Mouse (Mus musculus) G1E (cell line): ENCODE measurements around the gene Scfd2. TPM values are rescaled to one million over a fixed set of nuclear protein-coding genes. Genes with fewer than 3 reads are reported as not detected.

Experiments
- ATAC-seq: 2 replicates; pipeline ENCODE4 v1.8.0; 2016; ENCODE audit warnings: mild to moderate bottlenecking; ENCODE audit not compliant: insufficient number of reproducible peaks, poor library complexity, low FRiP score, severe bottlenecking; ENCODE audit errors: extremely low read depth
- DNase-seq: peaks from one replicate; pipeline ENCODE4 v3.0.0; 2012; ENCODE audit warnings: low spot score
- H3K27me3 ChIP-seq: 2 replicates; pipeline ENCODE4 v1.6.1; 2012; ENCODE audit warnings: mild to moderate bottlenecking, low read length, inconsistent platforms; ENCODE audit not compliant: insufficient read depth
- H3K36me3 ChIP-seq: replicated peaks from 2 replicates; pipeline ENCODE3; 2012; ENCODE audit warnings: mild to moderate bottlenecking, inconsistent platforms
- H3K4me1 ChIP-seq: 2 replicates; pipeline ENCODE4 v1.6.1; 2012; ENCODE audit warnings: low read depth, low read length, inconsistent platforms, mixed read lengths; ENCODE audit not compliant: insufficient read depth
- H3K4me3 ChIP-seq: 2 replicates; pipeline ENCODE4 v1.5.1; 2012; ENCODE audit warnings: low read depth, mild to moderate bottlenecking, inconsistent platforms, low read length, moderate library complexity, mixed read lengths
- H3K9me3 ChIP-seq: replicated peaks from 2 replicates; pipeline ENCODE4 v1.6.1; 2012; ENCODE audit warnings: inconsistent platforms
- CTCF ChIP-seq: IDR thresholded peaks from 2 replicates; pipeline ENCODE4 v1.5.1; 2012; ENCODE audit warnings: low read depth, low read length, inconsistent platforms, mixed read lengths
- GATA1 ChIP-seq: IDR thresholded peaks from 2 replicates; pipeline ENCODE4 v1.6.1; 2012; ENCODE audit warnings: borderline replicate concordance, low read length, inconsistent platforms, mixed read lengths
- GATA2 ChIP-seq: IDR thresholded peaks from 2 replicates; pipeline ENCODE4 v1.6.1; 2012; ENCODE audit warnings: low read depth, low read length, inconsistent platforms, borderline replicate concordance
- POLR2AphosphoS5 ChIP-seq: IDR thresholded peaks from 2 replicates; pipeline ENCODE4 v1.6.1; 2012; ENCODE audit warnings: low read depth, low read length, inconsistent platforms; ENCODE audit not compliant: insufficient replicate concordance
- TAL1 ChIP-seq: conservative IDR thresholded peaks from 2 replicates; pipeline ENCODE4 v1.6.1; 2012; ENCODE audit warnings: low read depth, low read length, inconsistent platforms, mixed read lengths
- polyA plus RNA-seq: library from polyadenylated mRNA; stranded (reverse); fragments of >175 nt; gene quantifications from 2 replicates; pipeline ENCODE4 v1.2.3, GENCODE M21; 2012
- total RNA-seq, 2 experiments: library from RNA; stranded (forward) in 1 of 2; stranded (reverse) in 1 of 2; fragments of 200-1000 nt in 1 of 2; fragments of >200 nt in 1 of 2; fragmentation: Nextera tagmentation in 1 of 2; gene quantifications; 2 replicates each; pipeline ENCODE4 v1.2.3; 2014 to 2017

Gene Scfd2
- total and polyA plus RNA-seq, 3 experiments = 5.1 to 12.3 (median 8.9) TPM

DNA sequence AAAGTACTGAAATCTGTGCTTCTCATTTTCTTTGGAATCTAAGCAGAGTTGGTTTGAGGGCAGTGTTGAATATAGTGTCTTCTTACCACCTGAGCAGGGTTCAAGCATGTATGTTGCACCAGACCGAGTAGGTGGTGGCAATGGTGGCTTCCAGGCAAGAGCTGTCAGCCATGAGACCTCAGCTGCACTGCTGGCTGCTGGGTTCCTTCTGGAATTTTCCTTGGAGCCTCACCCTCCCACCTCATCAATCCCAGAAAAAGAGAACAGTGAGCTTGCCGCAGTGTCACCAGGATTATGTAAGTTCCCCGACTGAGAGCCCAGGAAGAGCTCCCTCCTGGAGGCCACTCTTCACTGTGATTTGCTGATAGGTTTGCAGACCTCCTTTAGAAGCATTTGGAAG, 324.4 kb downstream of the Scfd2 start:
- ATAC-seq (no peak), DNase-seq (no peak)
- TF ChIP-seq CTCF (no peak), GATA1 (no peak), GATA2 (no peak), TAL1 (no peak), POLR2AphosphoS5 (no peak)
- Histone ChIP-seq H3K27me3 (no peaks in the 10 kb centered on the region; the same call in 1 of the 2 replicates), H3K36me3 (peaks cover 3% of the 10 kb centered on the region), H3K9me3 (no peaks in the 10 kb centered on the region), H3K4me3 (no peak overlapping the region), H3K4me1 (no peaks in the 10 kb centered on the region)

DNA sequence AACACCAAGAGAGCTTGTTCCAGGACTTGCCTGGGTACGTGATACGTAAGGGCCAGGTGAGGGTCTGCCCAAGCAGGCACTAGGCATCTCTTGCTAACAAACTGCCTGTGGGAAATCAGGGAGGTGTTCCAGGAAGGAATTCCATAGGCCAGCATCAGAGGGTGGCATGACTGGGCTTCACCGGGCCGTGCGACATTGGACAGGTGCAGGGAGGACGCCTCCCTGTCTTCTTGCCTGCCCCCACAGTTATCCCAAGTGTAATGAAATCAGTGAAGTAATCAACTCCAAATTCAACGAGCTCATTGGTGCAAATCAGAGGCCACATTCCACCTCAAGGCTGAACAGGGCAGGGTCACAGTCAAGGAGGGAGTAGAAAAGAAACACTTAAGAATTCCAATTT, 324.9 kb downstream of the Scfd2 start:
- TF ChIP-seq CTCF = no peak
- TF ChIP-seq GATA2 = no peak
- TF ChIP-seq POLR2AphosphoS5 = no peak
- TF ChIP-seq GATA1 = no peak
- no peak for TF ChIP-seq TAL1
- peaks cover 3% of the 10 kb centered on the region for H3K36me3 ChIP-seq
- H3K9me3 ChIP-seq = no peaks in the 10 kb centered on the region
- H3K27me3 ChIP-seq = peaks cover 1% of the 10 kb centered on the region
- ATAC-seq (no peak), DNase-seq (no peak)
- no peak overlapping the region for H3K4me3 ChIP-seq
- H3K4me1 ChIP-seq = no peaks in the 10 kb centered on the region

DNA sequence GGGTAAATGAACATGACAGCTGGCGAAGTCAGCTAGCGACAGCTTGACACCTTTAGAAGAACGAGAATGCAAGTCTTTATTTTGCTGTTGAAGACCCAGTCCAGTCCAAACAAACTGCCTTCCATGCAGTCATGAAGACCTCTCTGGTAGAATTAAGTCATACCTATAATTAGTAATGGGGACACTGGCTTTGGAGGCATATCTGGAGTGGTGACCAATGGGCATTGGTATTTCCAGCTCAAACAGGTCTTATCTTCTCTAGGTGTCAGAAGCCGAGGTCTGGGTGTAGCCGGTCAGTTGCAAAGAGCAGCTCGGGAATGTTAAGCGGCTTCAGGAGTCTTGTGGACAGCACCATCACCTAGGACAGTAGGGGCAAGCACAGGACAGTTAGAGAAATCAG, 325.5 kb downstream of the Scfd2 start:
- no peak for ATAC-seq
- Histone ChIP-seq H3K9me3 (no peaks in the 10 kb centered on the region), H3K4me1 (no peaks in the 10 kb centered on the region), H3K4me3 (no peak overlapping the region), H3K27me3 (peaks cover 5% of the 10 kb centered on the region), H3K36me3 (peaks cover 3% of the 10 kb centered on the region)
- no peak for DNase-seq
- no peak for TF ChIP-seq GATA1
- no peak for TF ChIP-seq CTCF
- no peak for TF ChIP-seq TAL1
- TF ChIP-seq GATA2 = no peak
- TF ChIP-seq POLR2AphosphoS5 = no peak

DNA sequence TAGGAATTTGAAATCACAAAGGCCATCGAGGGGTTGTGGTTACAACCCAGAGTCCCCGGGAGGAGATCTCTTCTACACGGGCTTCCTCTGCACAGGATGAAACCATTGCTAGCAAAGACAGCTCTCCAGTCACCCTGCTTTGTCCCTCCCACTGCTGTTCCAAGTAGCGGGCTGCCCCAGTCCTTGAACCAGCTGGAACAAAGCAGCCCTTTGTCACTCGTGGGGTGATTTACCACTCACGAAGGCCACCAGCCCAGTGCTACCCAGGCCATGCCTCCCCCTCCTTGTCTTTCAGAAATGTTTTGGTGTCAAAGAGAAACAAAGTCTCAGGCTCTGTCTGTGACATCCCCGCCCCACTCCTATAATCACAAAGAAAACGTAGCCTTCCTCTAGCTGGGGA, 326.1 kb downstream of the Scfd2 start:
- H3K36me3 ChIP-seq = peaks cover 2% of the 10 kb centered on the region
- TF ChIP-seq CTCF (no peak), GATA2 (no peak), POLR2AphosphoS5 (no peak), TAL1 (no peak), GATA1 (no peak)
- H3K4me3 ChIP-seq = no peak overlapping the region
- no peak for DNase-seq
- peaks cover 5% of the 10 kb centered on the region for H3K27me3 ChIP-seq
- H3K4me1 ChIP-seq = no peaks in the 10 kb centered on the region
- no peak for ATAC-seq
- H3K9me3 ChIP-seq = no peaks in the 10 kb centered on the region

DNA sequence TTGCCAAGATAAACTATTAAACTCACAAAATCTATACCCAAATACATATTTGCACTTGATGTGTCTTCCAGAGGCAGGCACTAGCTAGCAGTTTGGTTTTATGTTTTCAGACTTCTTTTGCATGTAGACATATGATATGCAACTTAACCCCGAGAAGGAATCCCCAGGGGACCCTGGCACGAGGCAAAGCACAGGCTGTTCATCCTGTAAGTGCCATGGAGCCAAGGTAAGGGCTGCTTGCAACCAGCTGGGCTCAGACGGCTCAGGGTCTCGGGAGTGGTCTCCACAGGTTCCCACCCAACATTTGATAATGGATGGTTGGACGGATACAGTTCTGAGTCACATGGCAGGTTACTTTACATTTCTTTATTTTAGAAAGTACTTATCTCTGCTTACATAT, 327.1 kb downstream of the Scfd2 start:
- Histone ChIP-seq H3K27me3 (peaks cover 5% of the 10 kb centered on the region), H3K9me3 (no peaks in the 10 kb centered on the region), H3K4me1 (no peaks in the 10 kb centered on the region), H3K36me3 (no peaks in the 10 kb centered on the region), H3K4me3 (no peak overlapping the region)
- no peak for TF ChIP-seq CTCF
- TF ChIP-seq GATA1 = no peak
- TF ChIP-seq POLR2AphosphoS5 = no peak
- no peak for TF ChIP-seq TAL1
- TF ChIP-seq GATA2 = no peak
- ATAC-seq = no peak
- no peak for DNase-seq

DNA sequence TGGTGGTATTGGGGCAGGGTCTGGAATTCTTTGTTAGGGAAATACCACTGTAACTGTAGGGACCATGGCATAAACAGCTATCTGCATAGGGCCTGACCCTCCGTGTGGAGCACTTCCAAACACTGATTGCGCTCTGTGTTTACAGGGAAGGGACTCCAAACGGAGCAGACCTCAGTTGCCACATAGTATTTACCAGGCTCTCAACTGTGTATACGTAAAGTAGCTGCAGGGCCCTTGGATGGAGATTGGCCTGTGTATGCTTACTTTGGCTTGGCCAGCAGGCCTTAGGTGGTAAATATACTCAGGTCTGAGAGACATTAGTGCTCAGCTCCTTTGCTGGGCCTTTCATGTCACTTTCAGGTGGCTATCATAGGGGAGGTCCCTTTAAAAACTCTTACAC, 329.0 kb downstream of the Scfd2 start:
- no peak for TF ChIP-seq GATA2
- TF ChIP-seq CTCF = no peak
- TF ChIP-seq TAL1 = no peak
- no peak for TF ChIP-seq POLR2AphosphoS5
- TF ChIP-seq GATA1 = no peak
- DNase-seq (no peak), ATAC-seq (no peak)
- no peaks in the 10 kb centered on the region for H3K36me3 ChIP-seq
- H3K27me3 ChIP-seq = peaks cover 12% of the 10 kb centered on the region
- no peaks in the 10 kb centered on the region for H3K9me3 ChIP-seq
- no peak overlapping the region for H3K4me3 ChIP-seq
- H3K4me1 ChIP-seq = no peaks in the 10 kb centered on the region

DNA sequence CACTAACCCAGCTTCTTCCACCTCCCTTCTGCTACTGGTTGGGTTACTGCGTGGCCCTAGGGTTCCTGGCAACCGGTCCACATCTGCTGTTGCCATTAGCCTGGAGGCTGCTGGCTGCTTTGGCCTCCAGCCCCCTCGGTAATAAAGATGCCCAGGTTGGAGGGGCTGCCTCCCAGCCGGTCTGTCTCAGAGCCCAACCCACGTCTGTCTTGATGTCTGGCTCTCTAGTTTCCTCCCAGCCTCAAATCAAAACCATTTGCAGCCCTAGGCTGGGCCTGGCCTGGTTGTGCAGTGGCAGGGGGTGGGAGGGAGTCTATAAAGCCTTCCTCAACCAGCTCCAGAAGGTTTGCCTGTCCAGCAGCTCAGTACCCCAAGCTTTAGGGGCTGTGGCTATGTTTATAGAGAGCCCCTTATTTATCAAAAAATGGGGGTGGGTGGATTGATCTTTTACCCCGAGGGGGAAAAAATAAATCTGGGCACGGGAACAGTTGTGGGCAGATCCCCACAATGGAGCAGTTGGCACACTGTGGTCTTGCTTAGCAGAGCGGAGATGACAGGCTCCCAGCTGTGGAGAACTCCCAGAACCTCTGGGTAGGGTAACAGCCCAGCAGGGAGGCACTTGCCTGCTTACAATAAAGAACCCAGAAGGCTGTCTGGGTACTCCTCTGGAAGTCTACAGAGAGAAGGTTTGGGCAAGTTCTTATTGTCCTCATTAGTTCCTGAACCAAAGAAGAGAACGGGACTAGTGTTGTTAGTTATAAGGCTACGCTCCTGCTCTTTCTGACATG, 329.8 kb downstream of the Scfd2 start:
- H3K9me3 ChIP-seq = no peaks in the 10 kb centered on the region
- DNase-seq (no peak), ATAC-seq (no peak)
- peaks cover 17% of the 10 kb centered on the region for H3K27me3 ChIP-seq
- no peak overlapping the region for H3K4me3 ChIP-seq
- TF ChIP-seq POLR2AphosphoS5 (no peak), GATA2 (no peak), GATA1 (no peak), CTCF (no peak), TAL1 (no peak)
- H3K36me3 ChIP-seq = no peaks in the 10 kb centered on the region
- H3K4me1 ChIP-seq = no peaks in the 10 kb centered on the region
